In the genomic region with DNA sequence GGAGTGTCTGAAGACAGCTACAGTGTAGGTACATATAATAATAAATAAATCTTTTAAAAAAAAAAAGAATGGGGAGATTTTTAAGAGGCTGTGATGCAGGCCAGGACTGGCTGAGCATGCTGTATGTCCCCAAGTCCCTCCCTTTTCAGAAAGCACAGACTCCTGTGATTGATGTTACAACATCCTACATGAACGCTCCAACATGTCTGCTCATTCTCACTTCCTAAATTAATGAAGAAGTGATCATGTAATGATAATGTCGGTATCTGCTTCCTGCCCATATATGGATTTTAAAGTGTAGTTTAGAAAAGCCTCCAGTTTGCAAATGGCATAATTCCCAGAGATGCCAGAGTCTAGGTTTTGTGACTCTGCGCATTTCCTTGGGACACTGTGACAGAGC, we compare ENCODE assay signal across 24 mouse cellular contexts. TPM values are rescaled to one million over a fixed set of nuclear protein-coding genes. Genes with fewer than 3 reads are reported as not detected.
DNase-seq lines count a peak whose midpoint lies in the region; ATAC-seq and TF ChIP-seq lines count a peak whose summit lies in the region.
"Had no signal": no experiment of that assay in that cellular context is flagged by ENCODE, and none has a peak within 500 bp of the region (broad histone marks: within the 10 kb centered on the region; RNA-seq: fewer than 3 reads in every experiment).

No protein-coding gene starts in this region.

- WGBS in hindbrain, postnatal 0 days: 85% methylated on average over 3 of the region's 3 CpGs
- WGBS in hindbrain, embryonic 11.5 days: 93% methylated on average over 3 of the region's 3 CpGs
- WGBS in stomach, embryonic 14.5 days: 81% methylated on average over 3 of the region's 3 CpGs

- DNase-seq in heart, adult 11 months: peak; percentile 27
- no peak for DNase-seq in heart, adult 18-20 months
- no peak for DNase-seq in hindbrain, postnatal 0 days (ENCODE audit: low spot score)
- no peak for DNase-seq in hindbrain, embryonic 11.5 days (ENCODE audit: low spot score)
- DNase-seq in right cerebral cortex, postnatal 10 days (ENCODE audit: low spot score in 2 of 2): no peak
- DNase-seq: adrenal gland, adult 2 months; adrenal gland, postnatal 25 days; cerebellum, adult 2 months; embryo, embryonic 11 days; forebrain, postnatal 0 days; gastrocnemius, adult 2 months; gastrocnemius, postnatal 25 days; heart, adult 2 months; heart, postnatal 36 days; kidney, adult 11 months had no signal

- TF ChIP-seq CTCF in hindbrain, postnatal 0 days (IDR thresholded peaks at IDR 0.05; ENCODE audit: low read depth): no peak

- no peaks in the 10 kb centered on the region for H3K9me3 ChIP-seq in hindbrain, postnatal 0 days (ENCODE audit: low read length)
- H3K9me3 ChIP-seq in hindbrain, embryonic 11.5 days (ENCODE audit: control insufficient read depth, low read length): no peaks in the 10 kb centered on the region
- H3K9me3 ChIP-seq in stomach, embryonic 14.5 days (ENCODE audit: control insufficient read depth, low read depth, low read length): no peaks in the 10 kb centered on the region
- H3K9me3 ChIP-seq: embryonic facial prominence, embryonic 15.5 days; forebrain, embryonic 12.5 days; heart, embryonic 12.5 days had no signal

- no peak overlapping the region for H3K4me3 ChIP-seq in hindbrain, postnatal 0 days (ENCODE audit: low read length)
- no peak overlapping the region for H3K4me3 ChIP-seq in hindbrain, embryonic 11.5 days (ENCODE audit: low read depth, low read length)
- no peak overlapping the region for H3K4me3 ChIP-seq in stomach, embryonic 14.5 days (ENCODE audit: low read depth, low read length)
- H3K4me3 ChIP-seq: embryonic facial prominence, embryonic 15.5 days; erythroblast, embryonic 14.5 days; forebrain, embryonic 12.5 days; gastrocnemius, adult 2 months; heart, adult 2 months; heart, embryonic 12.5 days had no signal

- H3K36me3 ChIP-seq in hindbrain, postnatal 0 days (ENCODE audit: insufficient read depth, low read length): no peaks in the 10 kb centered on the region
- no peaks in the 10 kb centered on the region for H3K36me3 ChIP-seq in hindbrain, embryonic 11.5 days (ENCODE audit: control insufficient read depth, insufficient read depth, low read length)
- no peaks in the 10 kb centered on the region for H3K36me3 ChIP-seq in stomach, embryonic 14.5 days (ENCODE audit: control insufficient read depth, insufficient read depth, low read length)
- H3K36me3 ChIP-seq: embryonic facial prominence, embryonic 15.5 days; forebrain, embryonic 12.5 days; heart, embryonic 12.5 days had no signal

- ATAC-seq in hindbrain, postnatal 0 days: no peak
- ATAC-seq in hindbrain, embryonic 11.5 days (ENCODE audit: low FRiP score): no peak
- ATAC-seq in common myeloid progenitor, adult 5-6 weeks (replicated peaks; ENCODE audit: low read depth, poor library complexity, severe bottlenecking): 0 out of 2 replicates have a peak, but pooled peaks have one; percentile 29
- ATAC-seq in stomach, embryonic 14.5 days (ENCODE audit: insufficient number of reproducible peaks, insufficient read depth, low FRiP score, low read depth): no peak
- ATAC-seq in activated CD4-positive, CD25-positive, alpha-beta regulatory T cell, adult 4 months: no peak
- ATAC-seq: forebrain, postnatal 0 days; Patski had no signal

- no peak overlapping the region for H3K4me2 ChIP-seq in hindbrain, postnatal 0 days (ENCODE audit: low read depth, low read length)
- no peak overlapping the region for H3K4me2 ChIP-seq in hindbrain, embryonic 11.5 days (replicated peaks; ENCODE audit: low read depth, low read length)
- H3K4me2 ChIP-seq in stomach, embryonic 14.5 days (replicated peaks; ENCODE audit: low read depth, low read length): no peak overlapping the region
- H3K4me2 ChIP-seq: embryonic facial prominence, embryonic 15.5 days; forebrain, embryonic 12.5 days; heart, embryonic 12.5 days had no signal

- no peaks in the 10 kb centered on the region for H3K27me3 ChIP-seq in hindbrain, postnatal 0 days (ENCODE audit: insufficient read depth, low read length)
- no peaks in the 10 kb centered on the region for H3K27me3 ChIP-seq in hindbrain, embryonic 11.5 days (ENCODE audit: control insufficient read depth, insufficient read depth, low read length)
- H3K27me3 ChIP-seq in stomach, embryonic 14.5 days (ENCODE audit: control insufficient read depth, insufficient read depth, low read length): no peaks in the 10 kb centered on the region
- H3K27me3 ChIP-seq: CH12.LX; embryonic facial prominence, embryonic 15.5 days; forebrain, embryonic 12.5 days; heart, embryonic 12.5 days had no signal

- H3K27ac ChIP-seq in hindbrain, postnatal 0 days: peak overlapping the region; percentile 60; the same call in 1 of the 2 replicates
- H3K27ac ChIP-seq in hindbrain, embryonic 11.5 days (ENCODE audit: low read depth, low read length): no peak overlapping the region
- H3K27ac ChIP-seq in stomach, embryonic 14.5 days (ENCODE audit: low read length): peak overlapping the region; percentile 15; the same call in 1 of the 2 replicates
- H3K27ac ChIP-seq: embryonic facial prominence, embryonic 15.5 days; gastrocnemius, adult 2 months; heart, adult 2 months had no signal

- peaks cover 8% of the 10 kb centered on the region for H3K4me1 ChIP-seq in hindbrain, postnatal 0 days (ENCODE audit: insufficient read depth, low read length)
- H3K4me1 ChIP-seq in hindbrain, embryonic 11.5 days (replicated peaks; ENCODE audit: control insufficient read depth, insufficient read depth, low read length): no peaks in the 10 kb centered on the region
- H3K4me1 ChIP-seq in stomach, embryonic 14.5 days (ENCODE audit: control insufficient read depth, insufficient read depth, low read length): no peaks in the 10 kb centered on the region
- H3K4me1 ChIP-seq: embryonic facial prominence, embryonic 15.5 days; heart, embryonic 12.5 days had no signal

- H3K9ac ChIP-seq in hindbrain, postnatal 0 days (replicated peaks; ENCODE audit: low read length): no peak overlapping the region
- H3K9ac ChIP-seq in hindbrain, embryonic 11.5 days (ENCODE audit: low read depth, low read length): no peak overlapping the region
- no peak overlapping the region for H3K9ac ChIP-seq in stomach, embryonic 14.5 days (replicated peaks; ENCODE audit: low read depth, low read length)
- H3K9ac ChIP-seq: embryonic facial prominence, embryonic 15.5 days; forebrain, embryonic 12.5 days; forebrain, postnatal 0 days; heart, embryonic 12.5 days had no signal

RNA-seq across cellular contexts. Expression of gene Myo16, which starts 18.6 kb away (rescaled TPM):
- 1 to 10 TPM; 3.2 to 6.7 TPM for total RNA-seq in heart, adult 18-20 months (2021)
- total RNA-seq in hindbrain, postnatal 0 days (2014; rRNA removed): 71.2 and 71.8 TPM in 2 replicates
- 8.1 and 8.7 TPM in 2 replicates for polyA plus RNA-seq in hindbrain, postnatal 0 days (2015; fragmentation: Nextera tagmentation; extraction: Ambion mirVana)
- 2.1 and 5.5 TPM in 2 replicates for polyA plus RNA-seq in hindbrain, embryonic 11.5 days (2014; fragmentation: Nextera tagmentation; extraction: Ambion mirVana)
- total RNA-seq in common myeloid progenitor, adult 5-6 weeks (2017): not detected in 2 replicates
- polyA plus RNA-seq in stomach, embryonic 14.5 days (2014; fragmentation: Nextera tagmentation; extraction: Ambion mirVana): 5.1 and 6.4 TPM in 2 replicates
- polyA plus RNA-seq in activated CD4-positive, CD25-positive, alpha-beta regulatory T cell, adult 4 months (2017; shearing (Covaris generic)): not detected
- total RNA-seq: adrenal gland, postnatal 25 days; CH12.LX had no signal
- polyA plus RNA-seq: adrenal gland, adult 2 months; erythroblast, embryonic 14.5 days; heart, adult 2 months had no signal
